Mouse (Mus musculus) CH12.LX (cell line): ENCODE results near the gene Ror2.

Experiments
- EP300 ChIP-seq: IDR thresholded peaks from 2 replicates; pipeline ENCODE4 v1.6.1; 2011; ENCODE audit warnings: low read length, improper control_type of control experiment
- NELFE ChIP-seq: IDR thresholded peaks from 2 replicates; pipeline ENCODE4 v1.6.1; 2011; ENCODE audit warnings: low read depth, low read length, improper control_type of control experiment
- PAX5 ChIP-seq: IDR thresholded peaks from 2 replicates; pipeline ENCODE4 v1.6.1; 2012; ENCODE audit warnings: low read length, inconsistent platforms, mixed read lengths

DNA sequence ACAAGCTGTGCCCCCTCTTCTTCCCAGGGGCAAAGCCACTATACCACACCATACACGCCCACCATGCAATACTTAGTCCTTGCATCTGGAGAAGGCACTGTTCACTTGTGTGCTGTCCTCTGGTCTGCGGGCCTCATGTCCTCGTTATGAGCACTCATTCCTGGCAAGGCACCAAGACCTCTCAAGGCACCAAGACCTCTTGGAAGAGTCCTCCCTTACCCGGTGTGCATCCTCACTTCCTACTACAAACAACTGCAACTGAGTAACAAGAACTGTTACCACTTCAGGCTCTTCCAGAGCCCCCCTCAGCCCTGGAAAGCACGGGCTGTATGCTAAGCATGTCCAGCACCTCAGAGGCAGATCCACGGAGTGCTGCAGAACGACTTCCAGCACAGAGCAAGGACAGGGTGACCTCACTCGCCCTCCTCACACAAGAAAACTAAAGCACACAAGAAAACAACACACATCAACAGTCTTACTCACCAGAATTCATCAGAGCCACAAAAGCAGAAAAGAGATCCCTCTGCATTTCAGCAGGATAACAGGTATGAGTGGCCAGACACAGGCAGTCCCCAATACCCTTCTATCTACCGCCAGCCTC is 127.4 kb downstream of the Ror2 start:
- TF ChIP-seq EP300 (no peak), NELFE (no peak), PAX5 (no peak)
